Mouse (Mus musculus) small intestine, adult 2 months (tissue): Measurements from ENCODE around the gene Il1r1. TPM values are rescaled to one million over a fixed set of nuclear protein-coding genes. Genes with fewer than 3 reads are reported as not detected.

Source experiments
- H3K27ac ChIP-seq: fragments of 200-500 bp; 2 replicates; pipeline ENCODE4 v1.5.1; 2012; ENCODE audit warnings: low read depth, low read length, control low read depth, inconsistent platforms; ENCODE audit not compliant: insufficient read depth
- H3K27me3 ChIP-seq: fragments of 200-500 bp; 2 replicates; pipeline ENCODE4 v1.6.1; 2012; ENCODE audit warnings: mild to moderate bottlenecking, moderate library complexity, low read length, inconsistent platforms; ENCODE audit not compliant: control insufficient read depth, insufficient read depth
- H3K36me3 ChIP-seq: fragments of 200-500 bp; 2 replicates; pipeline ENCODE4 v1.6.1; 2012; ENCODE audit warnings: mild to moderate bottlenecking, low read length, control low read depth, inconsistent platforms; ENCODE audit not compliant: control insufficient read depth, insufficient read depth
- H3K4me1 ChIP-seq: fragments of 200-500 bp; 2 replicates; pipeline ENCODE4 v1.6.1; 2012; ENCODE audit warnings: low read length, inconsistent platforms, mixed read lengths; ENCODE audit not compliant: control insufficient read depth, insufficient read depth, insufficient read length
- H3K4me3 ChIP-seq: fragments of 200-500 bp; 2 replicates; pipeline ENCODE4 v1.5.1; 2012; ENCODE audit warnings: low read depth, mild to moderate bottlenecking, control low read depth, inconsistent platforms, low read length, moderate library complexity
- CTCF ChIP-seq: fragments of 200-500 bp; IDR thresholded peaks from 2 replicates; pipeline ENCODE4 v1.5.1; 2012; ENCODE audit warnings: low read depth, mild to moderate bottlenecking, control low read depth, inconsistent platforms, low read length, moderate library complexity, mixed read lengths; ENCODE audit not compliant: insufficient replicate concordance, insufficient read length; ENCODE audit errors: extremely low read depth
- POLR2A ChIP-seq: fragments of 200-500 bp; IDR thresholded peaks from 2 replicates; pipeline ENCODE4 v1.6.1; 2012; ENCODE audit warnings: low read depth, mild to moderate bottlenecking, control low read depth, inconsistent platforms, low read length, moderate library complexity
- WGBS: fragments of 180-500 bp; shearing (Covaris S2); methylation state at CpG from one replicate; pipeline ENCODE4 v1.1.7; 2018; 5-methylcytosine and 5-hydroxymethylcytosine counted together
- polyA plus RNA-seq: library from polyadenylated mRNA; depleted of rRNA; stranded (reverse); fragments of >200 nt; gene quantifications from 2 replicates; pipeline ENCODE4 v1.2.3, GENCODE M21; 2012

The Il1r1 gene
- polyA plus RNA-seq, 1 experiment, result 2.8 TPM

- Histone ChIP-seq H3K4me3 (no peak overlapping the region), H3K27ac (no peak overlapping the region), H3K27me3 (no peaks in the 10 kb centered on the region), H3K4me1 (peaks cover 2% of the 10 kb centered on the region; the same call in 1 of the 2 replicates), H3K36me3 (no peaks in the 10 kb centered on the region)
- TF ChIP-seq CTCF (no peak), POLR2A (no peak)
- 71% methylated on average over 2 of the region's 2 CpGs for WGBS
Measured at GRCm38 (mm10) chr1:40278720-40279119, 53.8 kb downstream of the Il1r1 start.

- 35% methylated on average over 11 of the region's 11 CpGs for WGBS
- no peak for TF ChIP-seq CTCF
- no peak for TF ChIP-seq POLR2A
- H3K4me3 ChIP-seq, result no peak overlapping the region
- H3K27ac ChIP-seq, result no peak overlapping the region
- H3K36me3 ChIP-seq, result no peaks in the 10 kb centered on the region
- H3K27me3 ChIP-seq, result no peaks in the 10 kb centered on the region
- peaks cover 2% of the 10 kb centered on the region; the same call in 1 of the 2 replicates for H3K4me1 ChIP-seq
Measured at GRCm38 (mm10) chr1:40279182-40279743, 54.4 kb downstream of the Il1r1 start.

GRCm38 (mm10) chr1:40281950-40282349 is 57.1 kb downstream of the Il1r1 start:
- Histone ChIP-seq H3K4me3 (no peak overlapping the region), H3K27me3 (no peaks in the 10 kb centered on the region), H3K36me3 (no peaks in the 10 kb centered on the region), H3K27ac (no peak overlapping the region), H3K4me1 (no peaks in the 10 kb centered on the region)
- WGBS, result 74% methylated on average over 4 of the region's 4 CpGs
- TF ChIP-seq POLR2A (no peak), CTCF (no peak)

- no peaks in the 10 kb centered on the region for H3K27me3 ChIP-seq
- TF ChIP-seq CTCF (no peak), POLR2A (no peak)
- no peaks in the 10 kb centered on the region for H3K36me3 ChIP-seq
- no peak overlapping the region for H3K27ac ChIP-seq
- WGBS, result 76% methylated on average over 3 of the region's 3 CpGs
- H3K4me1 ChIP-seq, result no peaks in the 10 kb centered on the region
- H3K4me3 ChIP-seq, result no peak overlapping the region
Measured at GRCm38 (mm10) chr1:40282394-40282793, 57.5 kb downstream of the Il1r1 start.

- Histone ChIP-seq H3K4me3 (no peak overlapping the region), H3K36me3 (no peaks in the 10 kb centered on the region), H3K27ac (no peak overlapping the region), H3K27me3 (no peaks in the 10 kb centered on the region), H3K4me1 (no peaks in the 10 kb centered on the region)
- 48% methylated on average over 5 of the region's 5 CpGs for WGBS
- no peak for TF ChIP-seq CTCF
- no peak for TF ChIP-seq POLR2A
Measured at GRCm38 (mm10) chr1:40283995-40284394, 59.1 kb downstream of the Il1r1 start.

GRCm38 (mm10) chr1:40290489-40291255 is 65.8 kb downstream of the Il1r1 start:
- no peaks in the 10 kb centered on the region for H3K36me3 ChIP-seq
- no peak overlapping the region for H3K4me3 ChIP-seq
- H3K27me3 ChIP-seq, result no peaks in the 10 kb centered on the region
- TF ChIP-seq POLR2A, result no peak
- no peak for TF ChIP-seq CTCF
- 76% methylated on average over 12 of the region's 12 CpGs for WGBS
- H3K4me1 ChIP-seq, result no peaks in the 10 kb centered on the region
- H3K27ac ChIP-seq, result no peak overlapping the region

GRCm38 (mm10) chr1:40292231-40292630 is 67.4 kb downstream of the Il1r1 start:
- H3K27ac ChIP-seq, result no peak overlapping the region
- no peak for TF ChIP-seq CTCF
- no peak for TF ChIP-seq POLR2A
- no peak overlapping the region for H3K4me3 ChIP-seq
- no peaks in the 10 kb centered on the region for H3K27me3 ChIP-seq
- H3K36me3 ChIP-seq, result no peaks in the 10 kb centered on the region
- H3K4me1 ChIP-seq, result no peaks in the 10 kb centered on the region
- WGBS, result 91% methylated on average over 2 of the region's 2 CpGs

- H3K4me1 ChIP-seq, result no peaks in the 10 kb centered on the region
- 93% methylated on average over 7 of the region's 7 CpGs for WGBS
- H3K27ac ChIP-seq, result no peak overlapping the region
- no peak for TF ChIP-seq POLR2A
- peak; percentile 21; the same call in 1 of the 2 replicates for TF ChIP-seq CTCF
- no peak overlapping the region for H3K4me3 ChIP-seq
- H3K27me3 ChIP-seq, result no peaks in the 10 kb centered on the region
- H3K36me3 ChIP-seq, result no peaks in the 10 kb centered on the region
Measured at GRCm38 (mm10) chr1:40293891-40294290, 69.0 kb downstream of the Il1r1 start.
